Mouse (Mus musculus): ENCODE results near the gene Lyg2. TPM values are rescaled to one million over a fixed set of nuclear protein-coding genes. Genes with fewer than 3 reads are reported as not detected.

The Lyg2 gene
- polyA plus RNA-seq, 1 experiment from 2014 or later, result not detected

Other genes starting within 250 kb of the Lyg2 start
- gene 2010300C02Rik, start 196.4 kb downstream of the Lyg2 start, polyA plus RNA-seq (2015; fragmentation: Nextera tagmentation; extraction: Ambion mirVana), result 10.3 and 11.9 TPM in 2 replicates
- 5.7 and 5.9 TPM in 2 replicates for gene Tsga10, start 50.1 kb downstream of the Lyg2 start, polyA plus RNA-seq (2015; fragmentation: Nextera tagmentation; extraction: Ambion mirVana)
- 9.0 and 9.1 TPM in 2 replicates for gene Lipt1, start 44.8 kb downstream of the Lyg2 start, polyA plus RNA-seq (2015; fragmentation: Nextera tagmentation; extraction: Ambion mirVana)
- 26.4 and 28.4 TPM in 2 replicates for gene Mitd1, start 26.1 kb downstream of the Lyg2 start, polyA plus RNA-seq (2015; fragmentation: Nextera tagmentation; extraction: Ambion mirVana)
- 216 and 225 TPM in 2 replicates for gene Mrpl30, start 26.0 kb downstream of the Lyg2 start, polyA plus RNA-seq (2015; fragmentation: Nextera tagmentation; extraction: Ambion mirVana)
- not detected in 2 replicates for gene Lyg1, start 41.3 kb upstream of the Lyg2 start, polyA plus RNA-seq (2015; fragmentation: Nextera tagmentation; extraction: Ambion mirVana)
- 125 and 137 TPM in 2 replicates for gene Txndc9, start 81.4 kb upstream of the Lyg2 start, polyA plus RNA-seq (2015; fragmentation: Nextera tagmentation; extraction: Ambion mirVana)
- gene Eif5b, start 81.5 kb upstream of the Lyg2 start, polyA plus RNA-seq (2015; fragmentation: Nextera tagmentation; extraction: Ambion mirVana), result 22.8 and 26.5 TPM in 2 replicates
- gene Rev1, start 213.3 kb upstream of the Lyg2 start, polyA plus RNA-seq (2015; fragmentation: Nextera tagmentation; extraction: Ambion mirVana), result 19.4 and 21.5 TPM in 2 replicates

Measured in stomach, embryonic 16.5 days (tissue).